Comparison of ENCODE assay signal across 8 mouse cellular contexts in the genomic region with DNA sequence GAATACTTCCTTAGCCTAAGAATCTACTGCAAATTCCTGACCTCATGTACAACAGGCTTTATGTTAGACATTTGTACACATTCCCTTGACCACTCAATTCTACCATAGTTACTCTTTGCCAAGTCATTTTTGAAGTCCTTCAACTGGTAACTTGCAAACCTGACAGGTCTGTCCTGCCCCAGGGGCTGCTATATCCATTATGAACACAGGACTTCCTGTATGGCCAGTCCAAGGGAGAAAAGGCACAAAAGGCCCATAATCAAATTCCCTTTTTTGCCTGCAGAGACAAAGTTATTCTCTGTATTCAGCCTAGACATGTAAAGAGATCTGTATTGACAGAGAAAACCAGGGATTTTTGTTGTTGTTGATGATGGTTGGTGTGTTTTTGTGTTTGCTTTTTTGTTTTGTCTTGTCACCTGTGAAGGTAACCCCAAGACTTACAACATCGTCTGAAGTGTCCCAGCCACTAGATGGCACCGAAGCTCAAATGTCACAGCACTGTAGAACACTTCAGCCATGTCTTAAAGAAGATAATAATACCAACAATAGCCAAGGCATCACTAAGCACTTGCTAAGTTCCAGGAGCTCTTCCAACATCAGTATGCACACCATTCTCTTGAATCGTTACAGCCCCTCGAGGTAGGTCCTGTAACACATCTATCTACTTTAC. TPM values are rescaled to one million over a fixed set of nuclear protein-coding genes. Genes with fewer than 3 reads are reported as not detected.
DNase-seq lines count a peak whose midpoint lies in the region; ATAC-seq and TF ChIP-seq lines count a peak whose summit lies in the region.

No protein-coding gene starts in this region.

- peak; percentile 61 for TF ChIP-seq CTCF in gastrocnemius, adult 2 months (IDR thresholded peaks at IDR 0.05)
- TF ChIP-seq CTCF in lung, embryonic 14.5 days (IDR thresholded peaks at IDR 0.05; ENCODE audit: low read depth), result peak; percentile 55

- no peaks in the 10 kb centered on the region for H3K4me1 ChIP-seq in lung, embryonic 14.5 days (ENCODE audit: insufficient read depth)

- H3K27me3 ChIP-seq in lung, embryonic 14.5 days (ENCODE audit: insufficient read depth, low read length), result no peaks in the 10 kb centered on the region

- DNase-seq in gastrocnemius, adult 2 months, result peak; percentile 33
- no peak for DNase-seq in gastrocnemius, postnatal 14 days
- DNase-seq in right cerebral cortex, adult 2 months (ENCODE audit: low spot score in 2 of 2), result peak; percentile 38 to 48
- DNase-seq in right cerebral cortex, postnatal 25 days, result no peak
- DNase-seq in cerebellum, adult 9-10 months, result peak; percentile 26
- DNase-seq in lung, embryonic 14.5 days, result peak; percentile 64
- DNase-seq in gastrocnemius, adult 18-20 months (ENCODE audit: low spot score), result no peak
- no peak for DNase-seq in left cerebral cortex, adult 8-10 months (ENCODE audit: low spot score in 2 of 2)

- H3K27ac ChIP-seq in gastrocnemius, adult 2 months, result peak overlapping the region; percentile 53; the same call in 1 of the 2 replicates
- H3K27ac ChIP-seq in lung, embryonic 14.5 days (ENCODE audit: low read depth), result no peak overlapping the region

- no peak overlapping the region for H3K4me3 ChIP-seq in gastrocnemius, adult 2 months
- H3K4me3 ChIP-seq in lung, embryonic 14.5 days (ENCODE audit: low read depth, low read length), result no peak overlapping the region

- 49% methylated on average over 4 of the region's 4 CpGs for WGBS in lung, embryonic 14.5 days

- no peak overlapping the region for H3K4me2 ChIP-seq in lung, embryonic 14.5 days

- no peaks in the 10 kb centered on the region for H3K36me3 ChIP-seq in lung, embryonic 14.5 days (ENCODE audit: insufficient read depth)

- no peak for ATAC-seq in lung, embryonic 14.5 days (ENCODE audit: insufficient read depth)

- intact Hi-C loops in gastrocnemius, adult 2 months (cut with DNase I), result loop anchor here (5.0 to 10.0 kb wide), 2 partner anchors 89 to 154 kb away; no protein-coding TSS in a partner anchor
- intact Hi-C loops in gastrocnemius, postnatal 14 days (cut with DNase I; ENCODE audit: low total_unique reads), result loop anchor here (10.0 kb wide), 1 partner anchor 89 kb away; no protein-coding TSS in a partner anchor

- no peak overlapping the region for H3K9ac ChIP-seq in lung, embryonic 14.5 days

- no peaks in the 10 kb centered on the region; the same call in 1 of the 2 replicates for H3K9me3 ChIP-seq in lung, embryonic 14.5 days (ENCODE audit: low read depth, low read length)

RNA-seq across cellular contexts. Expression of gene Kdr, which starts 47.9 kb away (rescaled TPM):
- 10 to 100 TPM; 11.8 to 16.9 TPM for total RNA-seq in gastrocnemius, adult 2 months (2021)
- total RNA-seq in gastrocnemius, postnatal 14 days (2021), result 10 to 100 TPM; 29.8 to 35.8 TPM
- polyA plus RNA-seq in lung, embryonic 14.5 days (2014; fragmentation: Nextera tagmentation; extraction: Ambion mirVana), result 61.2 and 62.0 TPM in 2 replicates
- 10 to 100 TPM in 1 of 2 experiments, 1 to 10 TPM in 1; 7.6 to 19.5 TPM for total RNA-seq in gastrocnemius, adult 18-20 months (2021)
- 1 to 10 TPM; 5.3 to 6.4 (median 5.9) TPM for total RNA-seq in left cerebral cortex, adult 8-10 months (2022)

Comparison
In these comparisons a context has a peak if more than half of its experiments do, and no peak if none do; other contexts are left out.
1. DNase-seq: peak in gastrocnemius, adult 2 months (single experiment), right cerebral cortex, adult 2 months (2 of 2), cerebellum, adult 9-10 months (single experiment) and lung, embryonic 14.5 days (single experiment); none in gastrocnemius, postnatal 14 days (single experiment), right cerebral cortex, postnatal 25 days (single experiment), gastrocnemius, adult 18-20 months (single experiment) and left cerebral cortex, adult 8-10 months (0 of 2).